Mouse (Mus musculus) frontal cortex, postnatal 14 days (tissue): ENCODE measurements at regions not wholly inside any gene's neighbourhood (a gene's known extent, or its start where the extent isn't known, plus 50 kb on each side); places are given as distances from the start of the nearest gene placed in this dataset.

ENCODE experiments used
- DNase-seq, 2 experiments: peaks; one replicate each; pipeline ENCODE4 v3.0.0; 2022; ENCODE audit warnings: low spot score in 2 of 2

- DNase-seq = no peak
These were observed 279.2 kb upstream of the Fat1 start for GRCm38 (mm10) chr8:44656031-44656430.

DNA sequence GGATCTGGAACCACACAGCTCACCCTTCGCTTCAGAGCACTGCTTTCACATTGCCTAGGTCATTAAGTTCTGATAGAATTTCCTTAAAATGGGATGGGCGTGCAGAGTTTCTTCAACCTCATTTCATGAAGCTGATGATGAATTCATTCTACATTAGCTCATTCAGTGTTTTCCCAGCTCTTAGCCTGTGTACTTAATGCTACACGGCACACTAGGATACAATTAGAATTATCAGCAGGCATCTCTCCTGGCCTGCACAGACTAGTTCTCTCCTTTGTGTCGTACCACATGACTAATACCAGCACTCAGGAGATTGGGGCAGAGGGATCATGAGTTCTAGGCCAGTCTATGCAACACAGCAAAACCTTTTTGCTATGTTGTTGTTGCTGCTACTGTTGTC, 278.8 kb upstream of the Fat1 start:
- DNase-seq = no peak

GRCm38 (mm10) chr8:44661696-44662095, 273.6 kb upstream of the Fat1 start:
- DNase-seq = no peak

GRCm38 (mm10) chr8:44687126-44687525, 248.1 kb upstream of the Fat1 start:
- DNase-seq = no peak

DNA sequence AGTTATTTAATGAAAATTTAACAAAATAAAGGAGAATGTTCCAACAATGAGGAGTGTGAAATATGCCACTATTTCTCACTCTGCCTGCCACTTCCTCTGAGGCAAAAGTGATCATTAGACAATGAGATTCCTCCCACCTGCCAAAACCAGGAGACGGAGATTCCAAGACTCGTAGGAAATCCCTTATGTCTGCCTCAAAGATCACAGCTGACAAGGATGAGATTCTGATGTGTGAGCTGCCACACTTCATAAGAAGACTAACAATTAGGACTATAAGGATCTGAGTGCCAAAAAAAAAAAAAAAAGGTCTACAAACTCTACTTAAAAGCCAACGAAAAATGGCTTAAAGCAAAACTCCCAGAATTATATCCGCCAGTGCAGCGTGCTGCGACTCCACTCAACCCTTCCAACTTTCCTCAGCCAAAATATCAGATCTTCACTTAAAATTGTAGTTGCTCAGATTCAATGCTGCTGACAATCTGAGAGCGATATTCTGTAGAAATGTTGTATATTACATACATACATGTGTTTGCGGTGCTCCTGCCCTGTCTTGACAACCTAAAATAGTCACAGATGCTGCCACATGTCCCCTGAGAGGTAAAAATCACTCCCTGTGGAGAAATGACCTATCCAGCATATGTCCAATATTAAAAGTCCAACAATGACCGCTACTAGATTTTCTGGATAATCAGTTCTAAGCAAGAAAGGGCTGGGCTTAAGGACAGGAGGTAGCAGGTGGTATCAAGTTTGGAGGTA, 245.2 kb upstream of the Fat1 start:
- DNase-seq = no peak

DNA sequence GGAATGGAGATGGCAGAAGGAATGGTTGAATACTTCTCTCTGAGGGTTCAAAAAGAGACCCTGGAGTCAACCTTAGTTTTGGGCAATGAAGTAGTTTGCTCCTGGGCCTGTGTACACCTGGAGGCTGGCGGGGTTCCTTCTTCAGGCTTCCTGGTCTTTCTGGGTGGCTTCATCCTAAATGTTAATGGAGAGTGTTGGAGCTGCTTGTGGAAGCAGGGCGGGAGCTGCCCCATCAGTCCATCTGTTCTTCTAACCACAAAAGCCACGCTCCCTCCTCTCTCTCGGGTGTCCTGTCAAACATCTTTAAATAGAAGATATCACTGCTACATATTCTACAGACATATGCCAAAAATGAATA, 244.7 kb upstream of the Fat1 start:
- DNase-seq = no peak

DNA sequence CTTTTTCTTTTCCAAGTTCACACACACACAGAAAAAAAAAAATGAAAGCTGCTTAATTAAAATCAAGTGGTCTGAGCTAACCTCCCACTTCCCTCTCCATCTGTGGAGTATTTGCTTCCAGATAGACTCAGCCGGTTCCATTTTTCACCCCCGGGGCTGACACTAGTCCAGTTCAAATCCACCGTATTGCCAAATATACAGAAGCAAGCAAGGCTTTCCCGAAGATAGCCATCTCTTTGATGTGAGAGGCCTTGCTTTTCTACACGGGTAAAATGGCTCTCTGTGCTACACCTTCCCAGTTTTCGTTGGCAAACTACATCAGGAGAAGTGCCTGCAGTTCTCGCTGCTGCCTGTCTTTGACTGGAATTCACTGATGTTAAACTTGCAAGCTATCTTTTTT, 244.1 kb upstream of the Fat1 start:
- no peak for DNase-seq

DNA sequence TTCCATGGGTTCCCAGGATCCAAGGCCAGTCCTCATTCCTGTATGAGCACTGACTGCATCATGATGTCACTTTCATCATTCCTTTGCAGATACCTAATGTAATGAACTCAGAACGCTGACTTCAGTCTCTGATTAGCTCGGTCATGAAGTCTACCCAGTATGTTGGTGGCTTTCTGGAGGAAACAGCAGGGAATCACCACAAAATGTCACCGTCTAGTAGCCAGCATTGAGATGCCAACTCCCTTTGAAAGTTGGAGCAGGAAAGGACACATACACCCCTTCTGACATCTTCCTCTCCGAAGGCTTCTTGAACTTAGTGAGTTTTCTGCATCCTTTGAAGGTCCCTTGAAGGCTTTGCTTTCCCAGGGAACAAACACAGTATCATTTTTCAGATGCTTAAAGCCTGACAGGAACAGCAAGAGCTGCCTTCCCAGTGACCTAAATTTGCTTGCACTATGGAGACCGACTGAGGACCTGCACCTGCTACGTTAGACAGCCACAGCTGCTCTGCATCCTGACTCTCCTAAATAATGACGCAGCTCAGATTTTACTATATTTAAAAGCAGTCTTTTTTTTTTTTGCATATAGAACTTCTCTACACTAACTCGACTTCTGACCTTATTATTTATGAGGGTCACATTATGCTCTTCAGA, 243.1 kb upstream of the Fat1 start:
- no peak for DNase-seq

- DNase-seq = no peak
These were observed 240.4 kb upstream of the Fat1 start for GRCm38 (mm10) chr8:44694861-44695260.

DNA sequence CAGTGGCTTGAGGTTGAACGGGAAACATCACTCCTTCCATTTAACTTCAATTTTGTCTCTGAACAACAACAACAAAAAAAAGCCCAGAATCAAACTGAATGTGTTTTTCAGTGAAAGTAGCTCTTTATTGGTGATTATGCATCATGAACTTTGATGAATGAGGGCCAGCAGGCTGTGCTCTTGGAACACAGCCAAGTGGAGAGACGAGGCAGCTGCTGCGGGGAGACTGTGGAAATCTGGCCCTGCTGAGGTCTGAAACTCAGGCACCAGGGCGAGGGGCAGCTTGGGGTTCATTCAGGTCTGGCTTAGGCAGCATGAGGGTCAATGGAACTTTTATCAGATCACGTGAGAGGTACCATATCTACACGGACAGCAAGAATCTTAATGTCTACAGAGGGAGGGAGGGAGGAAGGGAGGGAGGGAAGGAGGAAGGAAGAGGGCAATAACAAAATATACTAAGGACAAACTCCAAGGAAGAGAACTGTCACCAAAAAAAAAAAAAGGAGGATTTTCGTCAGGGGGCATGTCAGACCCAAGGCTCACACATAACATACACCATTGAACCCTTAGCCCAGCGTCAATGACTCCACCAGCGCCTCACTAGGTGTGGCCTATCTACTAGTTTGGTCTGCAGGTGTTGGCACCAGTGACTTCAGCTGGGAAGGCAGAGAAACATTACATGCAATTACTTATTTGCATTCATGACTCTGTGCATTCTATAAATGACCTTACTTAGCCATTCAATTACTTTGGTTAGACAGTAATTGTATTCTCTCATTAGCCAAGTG, 239.0 kb upstream of the Fat1 start:
- no peak for DNase-seq

- DNase-seq = no peak
These were observed 235.7 kb upstream of the Fat1 start for GRCm38 (mm10) chr8:44699384-44700105.

DNA sequence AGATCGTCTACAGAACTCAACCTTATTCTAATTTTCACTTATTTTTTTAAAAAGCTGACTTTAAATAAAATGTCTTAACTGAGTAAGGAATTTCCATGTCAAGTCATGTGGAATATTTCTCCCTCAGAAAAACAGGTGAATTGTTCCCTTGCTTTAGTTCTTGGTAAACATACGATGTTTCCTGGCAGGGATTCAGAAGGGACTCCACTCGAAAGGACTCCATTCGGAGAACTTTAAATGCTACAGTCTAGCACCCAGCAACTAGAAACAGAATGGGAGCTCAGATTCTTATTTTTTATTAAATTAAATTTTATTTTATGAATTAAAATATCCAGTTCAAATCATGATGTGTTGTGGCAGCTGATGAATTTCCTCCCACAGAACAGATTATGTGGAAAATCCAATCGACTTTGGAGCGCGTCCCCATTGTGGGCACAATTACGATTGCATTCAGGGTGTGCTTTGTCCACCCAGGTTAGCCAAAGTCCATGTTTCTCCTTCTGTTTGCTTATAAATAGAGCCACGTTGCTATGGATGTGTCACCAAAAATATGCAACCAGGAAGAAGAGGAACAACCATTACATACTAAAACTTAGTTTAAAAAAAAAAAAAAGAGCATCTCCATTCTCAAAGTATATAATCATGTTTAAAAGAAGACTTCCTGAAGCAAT, 230.5 kb upstream of the Fat1 start:
- no peak for DNase-seq

DNA sequence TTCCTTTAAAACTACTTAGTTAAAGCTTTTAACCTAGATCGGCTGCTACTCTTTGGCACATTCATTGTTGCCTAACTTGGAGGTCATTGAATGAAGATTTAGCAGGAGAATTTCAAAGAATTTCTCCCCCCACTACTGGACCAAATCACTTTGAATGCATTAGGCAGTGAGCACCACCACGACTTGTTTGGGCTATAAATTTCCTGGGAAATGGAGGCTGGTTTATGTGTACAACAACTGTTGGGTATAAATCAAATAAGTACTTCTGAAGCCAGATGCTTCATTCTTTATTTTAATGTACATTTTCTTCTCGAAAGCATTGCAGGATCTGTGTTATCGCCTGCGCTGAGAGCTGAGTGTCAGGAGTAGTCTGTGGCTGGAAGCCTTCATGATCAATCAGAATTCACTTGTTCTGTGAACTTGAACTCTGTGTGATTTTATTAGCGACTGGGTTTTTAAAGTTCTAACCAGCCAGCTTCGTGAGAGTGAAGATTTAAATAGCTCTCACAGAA, 226.5 kb upstream of the Fat1 start:
- no peak for DNase-seq

GRCm38 (mm10) chr8:44709171-44709940, 225.9 kb upstream of the Fat1 start:
- DNase-seq = no peak

DNA sequence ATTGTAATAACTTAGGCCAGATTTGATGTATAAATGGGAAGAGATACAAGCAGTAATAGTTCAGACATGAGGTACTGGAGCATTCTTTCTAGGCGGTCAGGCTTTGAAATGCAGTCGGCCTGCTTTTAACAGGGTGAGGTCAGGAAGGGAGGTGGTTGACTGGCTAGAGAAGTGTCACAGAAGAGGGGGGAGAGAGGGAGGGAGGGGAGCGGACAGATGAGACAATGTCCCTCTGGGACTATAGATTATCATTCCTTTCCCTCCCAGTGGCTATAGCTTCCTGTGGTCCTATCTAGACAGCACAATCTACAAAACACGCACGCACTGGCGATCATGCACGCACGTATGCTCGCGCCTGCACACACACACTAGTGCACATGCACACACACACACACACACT, 200.7 kb upstream of the Fat1 start:
- DNase-seq = no peak

DNA sequence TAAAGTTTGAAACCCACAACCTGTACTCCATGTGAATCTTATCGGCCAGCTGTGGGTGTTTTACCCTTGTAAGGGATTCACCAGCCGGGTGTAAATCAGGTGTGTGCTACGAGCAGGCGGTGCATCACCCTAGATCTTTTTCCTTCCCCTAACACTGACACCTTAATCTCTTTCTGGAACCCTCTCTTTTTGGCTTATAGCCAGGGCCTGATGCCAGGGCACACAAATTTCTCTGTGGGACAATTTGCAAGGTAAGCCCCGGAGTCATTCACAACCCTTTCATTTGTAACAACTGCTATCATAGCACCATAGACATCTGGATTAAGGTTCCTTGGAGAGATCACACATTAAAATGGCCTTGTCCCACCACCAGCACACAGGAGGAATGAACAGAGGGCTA, 199.4 kb upstream of the Fat1 start:
- DNase-seq = no peak

GRCm38 (mm10) chr8:44743353-44743752, 191.9 kb upstream of the Fat1 start:
- no peak for DNase-seq

GRCm38 (mm10) chr8:44744991-44745658, 190.1 kb upstream of the Fat1 start:
- DNase-seq = no peak

DNA sequence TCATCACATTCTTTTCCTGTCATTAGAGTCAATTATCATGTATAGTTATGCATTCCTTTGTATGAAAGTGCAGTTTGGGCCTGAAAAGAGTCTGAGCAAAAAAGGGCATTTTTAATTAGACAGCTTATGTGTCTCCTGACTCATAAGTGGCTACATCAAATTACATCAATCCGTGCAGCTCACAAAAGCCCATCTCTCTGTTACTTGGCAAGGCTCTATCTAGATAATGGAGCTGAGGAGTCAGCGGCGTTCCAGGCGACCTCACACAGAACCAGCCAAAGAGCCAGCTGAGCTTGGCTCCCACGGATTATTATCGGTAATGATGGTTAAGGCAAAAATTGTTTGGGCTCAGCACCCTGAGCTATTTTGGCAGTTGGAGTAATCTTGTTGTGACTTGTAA, 176.5 kb upstream of the Fat1 start:
- DNase-seq = no peak

- DNase-seq = no peak
These were observed 172.5 kb upstream of the Fat1 start for GRCm38 (mm10) chr8:44762731-44763130.
